In genomic region chr4:89308001-89308400, GRCm38 (mm10) we compare ENCODE assay signal across 24 mouse cellular contexts. TPM values are rescaled to one million over a fixed set of nuclear protein-coding genes. Genes with fewer than 3 reads are reported as not detected.
DNase-seq lines count a peak whose midpoint lies in the region; ATAC-seq and TF ChIP-seq lines count a peak whose summit lies in the region.
"Had no signal": no experiment of that assay in that cellular context is flagged by ENCODE, and none has a peak within 500 bp of the region (broad histone marks: within the 10 kb centered on the region; RNA-seq: fewer than 3 reads in every experiment).

No protein-coding gene starts in this region.

- H3K4me1 ChIP-seq in lung, postnatal 0 days (ENCODE audit: insufficient read depth, low read depth, low read length): no peaks in the 10 kb centered on the region
- peaks cover 9% of the 10 kb centered on the region for H3K4me1 ChIP-seq in neural tube, embryonic 15.5 days

- no peak for TF ChIP-seq CTCF in lung, postnatal 0 days (IDR thresholded peaks at IDR 0.05)

- H3K4me2 ChIP-seq in lung, postnatal 0 days (replicated peaks; ENCODE audit: low read depth, low read length): peak overlapping the region; percentile 23
- H3K4me2 ChIP-seq in neural tube, embryonic 15.5 days: no peak overlapping the region
- H3K4me2 ChIP-seq: heart, embryonic 11.5 days had no signal

- TF ChIP-seq EP300 in lung, postnatal 0 days (IDR thresholded peaks at IDR 0.05): no peak

- H3K4me3 ChIP-seq in lung, postnatal 0 days (ENCODE audit: low read depth, low read length): no peak overlapping the region
- H3K4me3 ChIP-seq in neural tube, embryonic 15.5 days (replicated peaks): no peak overlapping the region
- H3K4me3 ChIP-seq: gastrocnemius, adult 2 months had no signal

- 32% methylated on average over 3 of the region's 3 CpGs for WGBS in lung, postnatal 0 days
- 5% methylated on average over 3 of the region's 3 CpGs for WGBS in neural tube, embryonic 15.5 days

- no peaks in the 10 kb centered on the region for H3K9me3 ChIP-seq in lung, postnatal 0 days (ENCODE audit: low read length)
- H3K9me3 ChIP-seq in neural tube, embryonic 15.5 days (replicated peaks): no peaks in the 10 kb centered on the region

- H3K27me3 ChIP-seq in lung, postnatal 0 days (replicated peaks; ENCODE audit: insufficient read depth, low read length): peaks cover 32% of the 10 kb centered on the region
- H3K27me3 ChIP-seq in neural tube, embryonic 15.5 days (replicated peaks): peaks cover 95% of the 10 kb centered on the region

- DNase-seq in embryo, embryonic 11 days: peak; percentile 10
- no peak for DNase-seq in embryo, embryonic 9.5 days (ENCODE audit: extremely low spot score)
- DNase-seq in lung, postnatal 0 days (ENCODE audit: low spot score): no peak
- DNase-seq in lung, postnatal 14 days: no peak
- peak; percentile 29 for DNase-seq in neural tube, embryonic 10.5 days (ENCODE audit: extremely low spot score, low spot score)
- DNase-seq in urinary bladder, postnatal 4 days (ENCODE audit: low spot score in 2 of 2): no peak
- DNase-seq: adrenal gland, postnatal 10 days; adrenal gland, postnatal 36 days; cerebellum, adult 18-20 months; cerebellum, adult 9-10 months; cerebellum, postnatal 25 days; gastrocnemius, adult 2 months; gastrocnemius, postnatal 14 days; heart, adult 11 months had no signal

- no peak overlapping the region for H3K27ac ChIP-seq in lung, postnatal 0 days (ENCODE audit: low read length)
- H3K27ac ChIP-seq in neural tube, embryonic 15.5 days (replicated peaks): no peak overlapping the region
- H3K27ac ChIP-seq: gastrocnemius, adult 2 months had no signal

- no peaks in the 10 kb centered on the region for H3K36me3 ChIP-seq in lung, postnatal 0 days (ENCODE audit: insufficient read depth, low read length)
- no peaks in the 10 kb centered on the region for H3K36me3 ChIP-seq in neural tube, embryonic 15.5 days

- H3K9ac ChIP-seq in lung, postnatal 0 days (replicated peaks; ENCODE audit: low read depth): no peak overlapping the region
- H3K9ac ChIP-seq in neural tube, embryonic 15.5 days (replicated peaks): no peak overlapping the region
- H3K9ac ChIP-seq: forebrain, postnatal 0 days had no signal

- ATAC-seq in lung, postnatal 0 days: no peak
- ATAC-seq in neural tube, embryonic 15.5 days (ENCODE audit: low FRiP score): no peak
- ATAC-seq: forebrain, embryonic 14.5 days; forebrain, postnatal 0 days; hindbrain, embryonic 16.5 days had no signal

RNA-seq across cellular contexts. Expression of gene Cdkn2b, which starts 2.8 kb away (rescaled TPM):
- polyA plus RNA-seq in lung, postnatal 0 days (2015; fragmentation: Nextera tagmentation; extraction: Ambion mirVana): 92.2 and 108 TPM in 2 replicates
- 0.93 and 2.3 TPM in 2 replicates for polyA plus RNA-seq in neural tube, embryonic 15.5 days (2015; fragmentation: Nextera tagmentation; extraction: Ambion mirVana)

RNA-seq across cellular contexts. Expression of gene Cdkn2a, which starts 13.5 kb away (rescaled TPM):
- not detected in 2 replicates for polyA plus RNA-seq in lung, postnatal 0 days (2015; fragmentation: Nextera tagmentation; extraction: Ambion mirVana)
- not detected in 2 replicates for polyA plus RNA-seq in neural tube, embryonic 15.5 days (2015; fragmentation: Nextera tagmentation; extraction: Ambion mirVana)
- polyA plus RNA-seq: embryonic facial prominence, embryonic 11.5 days; embryonic facial prominence, embryonic 14.5 days; forebrain, embryonic 11.5 days; forebrain, embryonic 14.5 days; forebrain, postnatal 0 days; heart, embryonic 11.5 days; heart, embryonic 14.5 days; heart, postnatal 0 days; hindbrain, embryonic 16.5 days had no signal

Comparison
In these comparisons a context has a peak if more than half of its experiments do, and no peak if none do; other contexts are left out.
1. DNase-seq: peak in embryo, embryonic 11 days (single experiment) and neural tube, embryonic 10.5 days (single experiment); none in embryo, embryonic 9.5 days (single experiment), lung, postnatal 0 days (single experiment), lung, postnatal 14 days (single experiment) and urinary bladder, postnatal 4 days (0 of 2).
2. RNA of gene Cdkn2b, which starts 2.8 kb away (polyA plus RNA-seq): 92.2 to 108 TPM in lung, postnatal 0 days; 0.93 to 2.3 TPM in neural tube, embryonic 15.5 days; every median in the first group is over 10 times any median in the second.